Mouse (Mus musculus) liver, adult 2 months (tissue): ENCODE measurements around the gene Fkbp6.
A peak's percentile ranks its signal among the peaks of the same experiment; 100 is the strongest.

Experiments used
- CTCF ChIP-seq: fragments of 200-500 bp; IDR thresholded peaks from 2 replicates; pipeline ENCODE4 v1.5.1; 2011; ENCODE audit warnings: low read depth, low read length, control low read depth
- POLR2A ChIP-seq: fragments of 200-500 bp; IDR thresholded peaks from 2 replicates; pipeline ENCODE4 v1.6.1; 2011; ENCODE audit warnings: low read length, control low read depth; ENCODE audit not compliant: insufficient read depth; ENCODE audit errors: extremely low read depth

DNA sequence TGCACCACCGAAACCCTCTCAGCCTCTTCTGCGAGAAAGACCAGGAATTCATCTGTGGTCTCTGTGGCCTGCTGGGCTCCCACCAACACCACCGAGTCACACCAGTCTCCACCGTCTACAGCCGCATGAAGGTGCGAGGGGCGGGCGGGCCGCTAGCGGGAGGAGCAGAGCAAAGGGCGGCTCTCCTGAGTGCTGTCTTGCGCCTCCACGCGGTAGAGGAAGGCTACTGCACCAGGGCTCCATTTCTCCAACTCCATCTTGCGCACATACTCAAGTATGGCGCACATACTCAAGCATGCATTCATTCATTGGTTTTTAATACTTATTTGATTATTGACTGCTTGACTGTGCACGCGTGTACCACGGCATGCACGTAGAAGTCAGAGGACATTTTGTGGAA, 3.7 kb upstream of the Fkbp6 start:
- TF ChIP-seq CTCF, result peak; percentile 56
- no peak for TF ChIP-seq POLR2A
